Mouse (Mus musculus): ENCODE measurements around the gene Asz1.

GRCm38 (mm10) chr6:18127206-18127983, 18.5 kb upstream of the Asz1 start:
- TF ChIP-seq GATA1 (IDR thresholded peaks at IDR 0.05; ENCODE audit: borderline replicate concordance, low read length) (no peak), CTCF (IDR thresholded peaks at IDR 0.05; ENCODE audit: low read depth, low read length) (no peak), TAL1 (conservative IDR thresholded peaks at IDR 0.05; ENCODE audit: low read depth, low read length) (no peak), POLR2AphosphoS5 (IDR thresholded peaks at IDR 0.05; ENCODE audit: insufficient replicate concordance, low read depth, low read length) (no peak)
